Mouse (Mus musculus) CH12.LX (cell line): ENCODE data around the gene Elk3.

Experiments
- CTCF ChIP-seq, 2 experiments: IDR thresholded peaks in 1 of 2; conservative IDR thresholded peaks in 1 of 2; 2 replicates each; pipeline ENCODE4 v1.5.1; 2011 to 2012; ENCODE audit warnings: low read depth in 2 of 2, low read length in 2 of 2, improper control_type of control experiment in 1 of 2, inconsistent platforms in 1 of 2, mild to moderate bottlenecking in 1 of 2, moderate library complexity in 1 of 2
- MAX ChIP-seq: IDR thresholded peaks from 2 replicates; pipeline ENCODE4 v1.6.1; 2011; ENCODE audit warnings: low read length, improper control_type of control experiment
- POLR2A ChIP-seq: IDR thresholded peaks from 2 replicates; pipeline ENCODE4 v1.6.1; 2011; ENCODE audit warnings: low read depth, mild to moderate bottlenecking, improper control_type of control experiment, low read length
- POLR2AphosphoS2 ChIP-seq: IDR thresholded peaks from 2 replicates; pipeline ENCODE4 v1.6.1; 2011; ENCODE audit warnings: low read depth, low read length, improper control_type of control experiment
- SIN3A ChIP-seq: IDR thresholded peaks from 2 replicates; pipeline ENCODE4 v1.6.1; 2012; ENCODE audit warnings: low read length, improper control_type of control experiment, inconsistent platforms
- ZMIZ1 ChIP-seq: IDR thresholded peaks from 2 replicates; pipeline ENCODE4 v1.6.1; 2012; ENCODE audit warnings: low read depth, mild to moderate bottlenecking, inconsistent platforms, low read length, improper control_type of control experiment

GRCm38 (mm10) chr10:93311576-93311975 is 641 bp upstream of the Elk3 start:
- TF ChIP-seq CTCF (conservative IDR thresholded peaks at IDR 0.05 in 1 of 2, IDR thresholded peaks at IDR 0.05 in 1 of 2; ENCODE audit: low read depth in 2 of 2, low read length in 2 of 2): no peak
- TF ChIP-seq POLR2AphosphoS2: no peak
- TF ChIP-seq SIN3A: no peak
- TF ChIP-seq ZMIZ1: no peak
- TF ChIP-seq MAX: no peak
- TF ChIP-seq POLR2A: no peak
